21 mouse cellular contexts compared by ENCODE assay signal in the genomic region with DNA sequence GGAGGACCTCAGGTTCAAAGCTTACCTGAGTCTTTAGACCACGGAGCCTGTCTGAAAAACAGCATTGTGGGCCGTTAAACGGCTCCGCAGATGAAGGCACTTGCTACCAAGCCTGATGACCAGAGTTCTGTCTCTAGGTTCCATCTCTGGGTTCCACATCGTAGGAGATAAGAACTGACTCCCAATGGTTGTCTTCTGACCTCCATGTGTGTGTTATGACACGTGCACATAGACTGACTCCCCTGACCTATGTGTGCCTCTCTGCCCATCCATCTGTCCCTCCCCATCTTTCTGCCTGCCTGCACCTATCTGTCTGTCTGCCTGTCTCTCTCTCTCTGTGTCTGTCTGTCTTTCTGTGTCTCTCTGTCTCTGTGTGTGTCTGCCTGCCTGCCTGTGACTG.
"Had no signal": no experiment of that assay in that cellular context is flagged by ENCODE, and none has a peak within 500 bp of the region (broad histone marks: within the 10 kb centered on the region; RNA-seq: fewer than 3 reads in every experiment).

No protein-coding gene starts in this region.

- H3K4me2 ChIP-seq: kidney, embryonic 15.5 days; liver, embryonic 13.5 days; lung, embryonic 14.5 days; midbrain, embryonic 11.5 days; midbrain, embryonic 15.5 days; neural tube, embryonic 12.5 days; neural tube, embryonic 15.5 days; stomach, embryonic 15.5 days had no signal

- H3K36me3 ChIP-seq: stomach, embryonic 15.5 days had no signal

- H3K4me3 ChIP-seq: kidney, embryonic 15.5 days; left cerebral cortex, adult 2 months; liver, embryonic 13.5 days; midbrain, embryonic 15.5 days; neural tube, embryonic 12.5 days; neural tube, embryonic 15.5 days; stomach, embryonic 15.5 days had no signal

- H3K9me3 ChIP-seq: kidney, embryonic 15.5 days; liver, embryonic 13.5 days; midbrain, embryonic 15.5 days; neural tube, embryonic 12.5 days; neural tube, embryonic 15.5 days; stomach, embryonic 15.5 days had no signal

- ATAC-seq: inflammation-experienced regulatory T-cells, adult 6 months; lung, postnatal 0 days; midbrain, embryonic 15.5 days had no signal

- DNase-seq: kidney, adult 11 months; kidney, adult 8-10 months; kidney, postnatal 10 days; kidney, postnatal 36 days; layer of hippocampus, postnatal 36 days; liver, embryonic 13.5 days; lung, embryonic 14.5 days; right cerebral cortex, adult 18-20 months; right cerebral cortex, postnatal 14 days; right cerebral cortex, postnatal 4 days; thymus, postnatal 25 days had no signal

- H3K27ac ChIP-seq: kidney, embryonic 15.5 days; left cerebral cortex, adult 2 months; liver, embryonic 13.5 days; macrophage; midbrain, embryonic 15.5 days; neural tube, embryonic 12.5 days; neural tube, embryonic 15.5 days; stomach, embryonic 15.5 days had no signal

- H3K27me3 ChIP-seq: liver, embryonic 13.5 days; midbrain, embryonic 15.5 days; neural tube, embryonic 12.5 days; neural tube, embryonic 15.5 days; stomach, embryonic 15.5 days had no signal

- H3K9ac ChIP-seq: kidney, embryonic 15.5 days; liver, embryonic 13.5 days; lung, embryonic 14.5 days; midbrain, embryonic 15.5 days; neural tube, embryonic 12.5 days; neural tube, embryonic 15.5 days; stomach, embryonic 15.5 days had no signal
